Mouse (Mus musculus) stomach, postnatal 0 days (tissue): ENCODE results near the gene Rab11fip5. TPM values are rescaled to one million over a fixed set of nuclear protein-coding genes. Genes with fewer than 3 reads are reported as not detected.

ENCODE experiments used
- ATAC-seq: fragments of 200-750 bp; cut with Nextera tagmentation; 2 replicates; pipeline ENCODE4 v1.8.0; 2017; ENCODE audit not compliant: low FRiP score, low TSS enrichment
- DNase-seq: peaks from one replicate; pipeline ENCODE4 v3.0.0-alpha.2; 2016; ENCODE audit warnings: low spot score
- H3K27ac ChIP-seq: fragments of 300-500 bp; sonication (generic); replicated peaks from 2 replicates; pipeline ENCODE4 v1.5.1; 2014; ENCODE audit warnings: mild to moderate bottlenecking, control low read depth
- H3K27me3 ChIP-seq: fragments of 300-500 bp; sonication (generic); 2 replicates; pipeline ENCODE4 v1.6.1; 2014; ENCODE audit warnings: low read length; ENCODE audit not compliant: control insufficient read depth, insufficient read depth
- H3K36me3 ChIP-seq: fragments of 300-500 bp; sonication (generic); 2 replicates; pipeline ENCODE4 v1.6.1; 2014; ENCODE audit warnings: low read length, mixed read lengths; ENCODE audit not compliant: control insufficient read depth, insufficient read depth
- H3K4me1 ChIP-seq: fragments of 300-500 bp; sonication (generic); replicated peaks from 2 replicates; pipeline ENCODE4 v1.6.1; 2014; ENCODE audit warnings: antibody characterized with exemption; ENCODE audit not compliant: control insufficient read depth, insufficient read depth
- H3K4me2 ChIP-seq: fragments of 300-500 bp; sonication (generic); replicated peaks from 2 replicates; pipeline ENCODE4 v1.6.1; 2014; ENCODE audit warnings: low read depth, mild to moderate bottlenecking, control low read depth, moderate library complexity
- H3K4me3 ChIP-seq: fragments of 300-500 bp; sonication (generic); 2 replicates; pipeline ENCODE4 v1.5.1; 2014; ENCODE audit warnings: low read depth, low read length, control low read depth
- H3K9ac ChIP-seq: fragments of 300-500 bp; sonication (generic); 2 replicates; pipeline ENCODE4 v1.6.1; 2014; ENCODE audit warnings: mild to moderate bottlenecking, low read length, control low read depth, mixed read lengths
- H3K9me3 ChIP-seq: fragments of 300-500 bp; sonication (generic); 2 replicates; pipeline ENCODE4 v1.6.1; 2016; ENCODE audit warnings: low read length; ENCODE audit not compliant: control insufficient read depth
- CTCF ChIP-seq: IDR thresholded peaks from 2 replicates; pipeline ENCODE4 v1.5.1; 2016; ENCODE audit warnings: antibody characterized with exemption, low read depth, mild to moderate bottlenecking, moderate library complexity
- EP300 ChIP-seq: optimal IDR thresholded peaks from 2 replicates; pipeline ENCODE3; 2016; ENCODE audit warnings: antibody characterized with exemption
- WGBS: fragments of 180-500 bp; shearing (Covaris S2); extraction: QIAGEN DNeasy Blood & Tissue Kit; methylation state at CpG from one replicate; pipeline ENCODE4 v1.1.7; 2014; 5-methylcytosine and 5-hydroxymethylcytosine counted together
- polyA plus RNA-seq: library from polyadenylated mRNA; unstranded; fragments of >200 nt; fragmentation: Nextera tagmentation; extraction: Ambion mirVana; gene quantifications from 2 replicates; pipeline ENCODE4 v1.2.1, GENCODE M21; 2015

Gene Rab11fip5
- polyA plus RNA-seq, 1 experiment from 2014 or later = 7.6 TPM

DNA sequence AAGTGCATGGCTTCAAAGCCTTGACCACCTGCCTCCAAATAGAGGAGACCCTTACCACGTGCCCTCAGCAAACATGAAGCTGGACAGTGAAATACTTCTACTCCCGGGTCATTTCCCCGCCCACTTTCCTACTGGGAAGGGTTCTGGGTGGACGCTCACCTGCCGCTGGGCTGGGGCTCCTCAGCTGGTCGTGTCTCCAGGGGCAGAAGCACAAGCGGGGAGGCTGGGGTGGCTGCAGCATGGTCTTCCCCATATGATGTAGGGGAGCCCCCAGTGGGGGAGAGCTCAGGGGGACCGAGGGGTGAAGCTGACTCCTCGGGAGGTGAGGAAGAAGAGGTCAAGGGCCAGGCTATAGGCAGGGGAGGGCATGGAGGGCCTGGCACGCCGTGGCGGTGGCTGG, 34.2 kb downstream of the Rab11fip5 start:
- H3K4me3 ChIP-seq = no peak overlapping the region
- H3K4me2 ChIP-seq = no peak overlapping the region
- no peak overlapping the region for H3K9ac ChIP-seq
- TF ChIP-seq EP300 = no peak
- no peak for TF ChIP-seq CTCF
- WGBS = 64% methylated on average over 12 of the region's 12 CpGs
- H3K36me3 ChIP-seq = 0 out of 2 replicates have a peak, but pooled peaks cover 3% of the 10 kb centered on the region
- ATAC-seq (no peak), DNase-seq (peak; percentile 12)
- H3K27me3 ChIP-seq = no peaks in the 10 kb centered on the region
- H3K27ac ChIP-seq = no peak overlapping the region
- H3K4me1 ChIP-seq = no peaks in the 10 kb centered on the region
- H3K9me3 ChIP-seq = no peaks in the 10 kb centered on the region

DNA sequence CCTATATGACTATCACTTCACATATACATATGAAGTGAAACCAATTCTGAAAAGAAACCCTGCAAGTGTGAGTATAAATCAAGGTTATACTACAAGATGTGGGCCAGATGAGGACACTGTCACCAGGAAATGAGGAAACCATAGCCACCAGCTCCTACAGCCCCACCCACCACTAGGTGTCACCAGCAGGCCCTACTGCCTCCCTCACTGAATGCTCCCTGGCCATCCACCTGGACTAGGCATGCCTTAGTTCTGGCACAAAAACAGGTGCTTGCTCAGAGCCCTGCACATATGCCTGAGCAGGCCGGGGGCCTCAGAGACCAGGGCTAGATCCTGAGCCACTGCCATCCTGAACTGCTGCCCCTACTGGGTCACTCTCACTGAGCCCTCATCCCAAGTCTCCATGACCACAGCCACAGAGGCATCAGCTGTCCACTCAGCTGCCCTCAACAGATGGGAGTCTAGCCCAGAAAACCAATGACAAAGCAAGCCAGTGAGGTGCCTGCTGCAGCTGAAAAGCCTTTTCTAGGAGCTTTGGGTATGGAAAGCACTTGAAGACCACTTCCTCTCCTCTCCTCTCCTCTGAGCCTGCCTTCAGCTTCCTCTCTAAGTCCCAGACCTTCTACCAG, 35.0 kb downstream of the Rab11fip5 start:
- no peak overlapping the region for H3K27ac ChIP-seq
- peak; percentile 77 for TF ChIP-seq CTCF
- no peak for TF ChIP-seq EP300
- no peak overlapping the region for H3K4me2 ChIP-seq
- no peaks in the 10 kb centered on the region for H3K4me1 ChIP-seq
- DNase-seq (peak; percentile 73), ATAC-seq (peak; percentile 68)
- no peak overlapping the region for H3K9ac ChIP-seq
- H3K27me3 ChIP-seq = no peaks in the 10 kb centered on the region
- H3K36me3 ChIP-seq = 0 out of 2 replicates have a peak, but pooled peaks cover 3% of the 10 kb centered on the region
- 71% methylated on average over 1 of the region's 1 CpGs for WGBS
- no peaks in the 10 kb centered on the region for H3K9me3 ChIP-seq
- no peak overlapping the region for H3K4me3 ChIP-seq

- Histone ChIP-seq H3K27me3 (no peaks in the 10 kb centered on the region), H3K4me1 (peaks cover 3% of the 10 kb centered on the region; the same call in 1 of the 2 replicates), H3K4me2 (no peak overlapping the region), H3K36me3 (0 out of 2 replicates have a peak, but pooled peaks cover 3% of the 10 kb centered on the region), H3K27ac (no peak overlapping the region), H3K4me3 (no peak overlapping the region), H3K9me3 (no peaks in the 10 kb centered on the region), H3K9ac (no peak overlapping the region)
- ATAC-seq (no peak), DNase-seq (no peak)
- WGBS = 80% methylated on average over 9 of the region's 9 CpGs
- TF ChIP-seq CTCF (no peak), EP300 (no peak)
These were observed 37.5 kb downstream of the Rab11fip5 start for GRCm38 (mm10) chr6:85336944-85337343.

DNA sequence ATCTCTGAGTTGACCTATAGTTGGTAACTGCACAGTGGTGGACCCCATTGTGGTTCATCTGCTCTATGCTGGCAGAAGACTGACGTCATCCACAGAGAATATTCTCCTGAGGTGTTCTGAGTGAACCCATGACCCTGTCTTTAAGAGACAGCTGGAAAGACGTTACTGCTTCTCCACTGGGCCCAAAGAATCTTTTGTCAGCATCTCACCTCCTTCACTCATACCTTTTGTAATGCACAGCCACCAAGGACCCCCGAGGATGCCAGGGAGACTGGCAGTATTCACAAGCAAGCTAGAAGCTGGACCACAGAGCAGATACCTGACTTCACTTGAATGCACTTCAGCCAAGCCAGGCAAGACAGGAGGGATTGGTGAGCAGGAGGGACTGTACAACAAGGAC, 39.1 kb downstream of the Rab11fip5 start:
- 64% methylated on average over 3 of the region's 3 CpGs for WGBS
- Histone ChIP-seq H3K36me3 (0 out of 2 replicates have a peak, but pooled peaks cover 3% of the 10 kb centered on the region), H3K4me2 (no peak overlapping the region), H3K9ac (no peak overlapping the region), H3K27me3 (no peaks in the 10 kb centered on the region), H3K9me3 (no peaks in the 10 kb centered on the region), H3K4me1 (peaks cover 3% of the 10 kb centered on the region; the same call in 1 of the 2 replicates), H3K4me3 (no peak overlapping the region), H3K27ac (no peak overlapping the region)
- TF ChIP-seq CTCF (no peak), EP300 (no peak)
- no peak for ATAC-seq
- peak; percentile 11 for DNase-seq

DNA sequence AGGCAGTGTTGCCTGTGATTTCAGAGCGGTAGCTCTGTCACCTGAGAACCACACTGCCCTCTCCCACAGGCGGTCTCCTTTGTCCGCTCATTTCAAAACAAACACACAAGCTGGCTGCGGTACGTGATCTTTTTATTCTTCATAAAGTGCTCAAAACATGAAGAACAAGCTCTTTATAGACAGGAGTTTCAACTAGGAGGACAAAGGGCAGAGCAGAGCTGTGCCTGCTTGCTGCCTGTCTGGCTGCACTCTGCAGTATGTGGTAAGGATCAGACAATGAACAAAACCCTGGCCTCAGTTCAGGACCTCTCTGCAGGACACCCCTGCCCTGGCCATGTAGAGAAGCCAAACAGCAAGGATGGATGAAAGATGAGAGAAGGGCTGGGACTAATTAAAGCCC, 39.6 kb downstream of the Rab11fip5 start:
- WGBS = 41% methylated on average over 5 of the region's 5 CpGs
- DNase-seq (peak; percentile 15), ATAC-seq (no peak)
- Histone ChIP-seq H3K27ac (no peak overlapping the region; the same call in 1 of the 2 replicates), H3K4me2 (no peak overlapping the region), H3K36me3 (0 out of 2 replicates have a peak, but pooled peaks cover 3% of the 10 kb centered on the region), H3K4me3 (no peak overlapping the region), H3K9ac (no peak overlapping the region), H3K4me1 (peaks cover 3% of the 10 kb centered on the region; the same call in 1 of the 2 replicates), H3K9me3 (no peaks in the 10 kb centered on the region), H3K27me3 (no peaks in the 10 kb centered on the region)
- TF ChIP-seq CTCF (no peak), EP300 (no peak)

DNA sequence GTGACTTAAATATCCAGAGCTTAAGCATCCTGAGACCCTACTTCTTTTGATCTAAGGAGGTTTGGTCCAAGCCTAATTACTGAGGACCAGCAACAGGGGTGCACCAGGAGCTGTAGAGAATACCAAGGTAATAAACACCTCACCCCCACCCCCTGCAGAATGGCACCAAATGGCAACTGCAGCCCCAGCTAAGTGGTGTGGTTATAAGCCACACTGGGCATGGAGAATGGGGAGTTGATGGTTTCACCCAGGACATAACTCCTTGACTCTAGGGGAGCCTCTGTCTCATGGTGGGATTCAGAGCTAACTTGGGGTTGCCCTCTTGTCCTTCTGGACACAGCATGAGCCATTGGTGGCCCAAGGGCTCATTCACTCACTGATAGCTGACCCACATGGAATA, 40.2 kb downstream of the Rab11fip5 start:
- no peak overlapping the region for H3K27ac ChIP-seq
- no peak overlapping the region for H3K4me3 ChIP-seq
- DNase-seq (peak; percentile 11), ATAC-seq (no peak)
- no peaks in the 10 kb centered on the region for H3K9me3 ChIP-seq
- no peak overlapping the region for H3K4me2 ChIP-seq
- H3K4me1 ChIP-seq = peaks cover 3% of the 10 kb centered on the region; the same call in 1 of the 2 replicates
- H3K27me3 ChIP-seq = no peaks in the 10 kb centered on the region
- 0 out of 2 replicates have a peak, but pooled peaks cover 3% of the 10 kb centered on the region for H3K36me3 ChIP-seq
- no peak overlapping the region for H3K9ac ChIP-seq
- TF ChIP-seq EP300 (no peak), CTCF (no peak)
